ENCODE assay signal across 8 mouse cellular contexts in genomic region chr1:133236693-133237440, GRCm38 (mm10).
DNase-seq lines count a peak whose midpoint lies in the region; ATAC-seq and TF ChIP-seq lines count a peak whose summit lies in the region.

No protein-coding gene starts in this region.

- H3K9ac ChIP-seq in intestine, embryonic 15.5 days, result no peak overlapping the region
- H3K9ac ChIP-seq in liver, embryonic 15.5 days, result no peak overlapping the region
- no peak overlapping the region for H3K9ac ChIP-seq in neural tube, embryonic 14.5 days (replicated peaks; ENCODE audit: low read depth, low read length)

- H3K9me3 ChIP-seq in intestine, embryonic 15.5 days, result no peaks in the 10 kb centered on the region
- H3K9me3 ChIP-seq in liver, embryonic 15.5 days (replicated peaks), result no peaks in the 10 kb centered on the region
- H3K9me3 ChIP-seq in neural tube, embryonic 14.5 days (ENCODE audit: control insufficient read depth, low read length), result no peaks in the 10 kb centered on the region

- 17% methylated on average over 8 of the region's 8 CpGs for WGBS in intestine, embryonic 15.5 days
- 26% methylated on average over 8 of the region's 8 CpGs for WGBS in liver, embryonic 15.5 days (ENCODE audit: insufficient replicate concordance)
- WGBS in neural tube, embryonic 14.5 days, result 31% methylated on average over 8 of the region's 8 CpGs

- ATAC-seq in intestine, embryonic 15.5 days, result peak; percentile 75
- peak; percentile 44; the same call in 1 of the 2 replicates for ATAC-seq in liver, embryonic 15.5 days (ENCODE audit: insufficient read depth)
- ATAC-seq in neural tube, embryonic 14.5 days (ENCODE audit: low read depth), result peak; percentile 41; the same call in 1 of the 2 replicates

- no peak for TF ChIP-seq CTCF in gastrocnemius, adult 2 months (IDR thresholded peaks at IDR 0.05)

- H3K4me1 ChIP-seq in intestine, embryonic 15.5 days (replicated peaks), result peaks cover 38% of the 10 kb centered on the region
- peaks cover 17% of the 10 kb centered on the region for H3K4me1 ChIP-seq in liver, embryonic 15.5 days (replicated peaks)
- H3K4me1 ChIP-seq in neural tube, embryonic 14.5 days (ENCODE audit: control insufficient read depth, insufficient read depth, low read length), result peaks cover 8% of the 10 kb centered on the region

- H3K4me2 ChIP-seq in intestine, embryonic 15.5 days (replicated peaks), result peak overlapping the region; percentile 41
- no peak overlapping the region for H3K4me2 ChIP-seq in liver, embryonic 15.5 days
- H3K4me2 ChIP-seq in neural tube, embryonic 14.5 days (ENCODE audit: low read depth, low read length), result no peak overlapping the region

- intact Hi-C loops in gastrocnemius, adult 2 months (cut with DNase I), result no loop called here
- intact Hi-C loops in left cerebral cortex, postnatal 4 days (cut with DNase I), result no loop called here

- H3K27ac ChIP-seq in gastrocnemius, adult 2 months, result peak overlapping the region; percentile 93
- H3K27ac ChIP-seq in intestine, embryonic 15.5 days, result peak overlapping the region; percentile 80
- H3K27ac ChIP-seq in liver, embryonic 15.5 days (replicated peaks), result 0 out of 2 replicates have a peak overlapping the region, but pooled peaks have one; percentile 14
- no peak overlapping the region for H3K27ac ChIP-seq in neural tube, embryonic 14.5 days (ENCODE audit: low read depth, low read length)

- H3K4me3 ChIP-seq in gastrocnemius, adult 2 months, result peak overlapping the region; percentile 45
- no peak overlapping the region for H3K4me3 ChIP-seq in intestine, embryonic 15.5 days (replicated peaks)
- no peak overlapping the region for H3K4me3 ChIP-seq in liver, embryonic 15.5 days (replicated peaks)
- no peak overlapping the region for H3K4me3 ChIP-seq in neural tube, embryonic 14.5 days (ENCODE audit: low read depth, low read length)

- peak; percentile 34 for DNase-seq in adrenal gland, postnatal 25 days
- no peak for DNase-seq in adrenal gland, adult 8-10 months
- DNase-seq in gastrocnemius, adult 2 months, result peak; percentile 88
- no peak for DNase-seq in left cerebral cortex, postnatal 4 days
- DNase-seq in cerebellum, postnatal 36 days, result no peak

- H3K27me3 ChIP-seq in intestine, embryonic 15.5 days (replicated peaks), result no peaks in the 10 kb centered on the region
- H3K27me3 ChIP-seq in liver, embryonic 15.5 days, result peaks cover 28% of the 10 kb centered on the region; the same call in 1 of the 2 replicates
- no peaks in the 10 kb centered on the region for H3K27me3 ChIP-seq in neural tube, embryonic 14.5 days (ENCODE audit: control insufficient read depth, insufficient read depth, low read length)

- no peaks in the 10 kb centered on the region for H3K36me3 ChIP-seq in intestine, embryonic 15.5 days
- H3K36me3 ChIP-seq in liver, embryonic 15.5 days (replicated peaks), result no peaks in the 10 kb centered on the region
- H3K36me3 ChIP-seq in neural tube, embryonic 14.5 days (ENCODE audit: control insufficient read depth, insufficient read depth, low read length), result no peaks in the 10 kb centered on the region

Comparison
In these comparisons a context has a peak if more than half of its experiments do, and no peak if none do; other contexts are left out.
1. DNase-seq: peak in adrenal gland, postnatal 25 days (single experiment) and gastrocnemius, adult 2 months (single experiment); none in adrenal gland, adult 8-10 months (single experiment), left cerebral cortex, postnatal 4 days (single experiment) and cerebellum, postnatal 36 days (0 of 2).
2. Peak in every context shown above with its lines, with median percentiles within 50 percentile points of each other: ATAC-seq.